Comparison of ENCODE assay signal across 8 mouse cellular contexts in the genomic region with DNA sequence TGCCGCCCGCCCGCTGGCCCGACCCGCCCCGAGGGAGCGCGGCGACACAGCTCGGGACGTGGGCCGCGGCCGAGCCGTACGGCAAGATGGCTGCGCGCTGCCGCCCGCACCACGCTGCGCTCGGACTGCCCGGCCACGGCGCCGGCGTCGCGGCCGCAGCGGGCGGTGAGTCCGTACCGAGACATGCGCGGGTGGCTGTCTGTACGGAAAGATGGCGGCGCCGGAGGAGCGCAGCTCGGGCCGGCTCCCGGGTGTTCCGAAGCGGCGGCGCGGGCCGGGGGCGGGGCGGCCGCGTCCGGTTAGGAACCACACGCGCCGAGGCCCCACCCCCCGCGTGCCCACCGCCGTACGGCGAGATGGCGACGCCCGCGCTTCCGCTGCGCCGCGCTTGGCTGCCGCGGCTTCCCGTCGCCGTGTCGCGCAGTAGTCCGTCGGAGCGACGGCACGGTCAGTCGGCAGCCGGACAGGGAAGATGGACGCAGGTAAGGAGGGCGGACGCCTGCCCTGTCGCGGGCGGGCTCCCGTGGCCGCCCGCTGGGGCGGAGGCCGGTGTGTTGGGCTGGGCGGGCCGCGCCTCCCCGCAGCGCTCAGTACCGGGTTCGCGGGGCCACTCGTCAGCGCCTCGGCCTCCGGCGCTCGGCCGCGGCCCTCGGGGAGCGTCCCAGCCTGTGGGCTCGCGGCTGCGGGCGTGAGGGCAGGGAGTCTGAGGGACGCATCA. TPM values are rescaled to one million over a fixed set of nuclear protein-coding genes. Genes with fewer than 3 reads are reported as not detected.
DNase-seq lines count a peak whose midpoint lies in the region; ATAC-seq lines count a peak whose summit lies in the region.

Gene Thap4 (minus strand): TSS at position 292 of the 718 bp plus-strand sequence.

- intact Hi-C loops in gastrocnemius, postnatal 14 days (cut with DNase I; ENCODE audit: low total_unique reads) = no loop called here

- no peaks in the 10 kb centered on the region for H3K9me3 ChIP-seq in megakaryocyte, embryonic 14.5 days

- peaks cover 59% of the 10 kb centered on the region for H3K4me1 ChIP-seq in megakaryocyte, embryonic 14.5 days

- H3K27me3 ChIP-seq in megakaryocyte, embryonic 14.5 days (replicated peaks) = no peaks in the 10 kb centered on the region

- peak; percentile 86 for ATAC-seq in inflammation-experienced regulatory T-cells, adult 6 months

- peak within 1 kb of the TSS; percentile 99 for H3K4me3 ChIP-seq in megakaryocyte, embryonic 14.5 days (replicated peaks)

- peak; percentile 97 to 98 for DNase-seq in adrenal gland, adult (ENCODE audit: inconsistent age in 2 of 2, low spot score in 1 of 2)
- peak; percentile 89 for DNase-seq in embryo, embryonic 10.5 days (ENCODE audit: low spot score)
- DNase-seq in gastrocnemius, postnatal 14 days = peak; percentile 94
- DNase-seq in left cerebral cortex, adult 9 months (ENCODE audit: low spot score in 2 of 2) = peak; percentile 87 to 94
- peak; percentile 90 to 93 for DNase-seq in right cerebral cortex, adult 2 months (ENCODE audit: low spot score in 2 of 2)
- peak; percentile 69 for DNase-seq in urinary bladder, postnatal 10 days (ENCODE audit: low spot score)

- peaks cover 14% of the 10 kb centered on the region for H3K36me3 ChIP-seq in megakaryocyte, embryonic 14.5 days (replicated peaks; ENCODE audit: low read length)

RNA-seq across cellular contexts. Expression of gene Thap4, which starts in this region (rescaled TPM):
- 10 to 100 TPM; 40.5 to 41.0 TPM for total RNA-seq in gastrocnemius, postnatal 14 days (2021)
- polyA plus RNA-seq in inflammation-experienced regulatory T-cells, adult 6 months (2017; shearing (Covaris generic)) = 10 to 100 TPM; 13.8 to 21.0 (median 19.3) TPM
- polyA plus RNA-seq in megakaryocyte, embryonic 14.5 days (2012; ENCODE audit: insufficient read depth, low replicate concordance) = 40.4 and 184 TPM in 2 replicates

Comparison
In these comparisons a context has a peak if more than half of its experiments do, and no peak if none do; other contexts are left out.
1. Peak in every context shown above with its lines: DNase-seq, ATAC-seq and H3K4me3 ChIP-seq.